Mouse (Mus musculus) neural tube, embryonic 14.5 days (tissue): ENCODE data around the gene Mgmt. TPM values are rescaled to one million over a fixed set of nuclear protein-coding genes. Genes with fewer than 3 reads are reported as not detected.

Experiments used
- ATAC-seq: fragments of 200-750 bp; cut with Nextera tagmentation; 2 replicates; pipeline ENCODE4 v1.8.0; 2017; ENCODE audit warnings: low read depth, mild to moderate bottlenecking, moderate TSS enrichment, moderate library complexity
- H3K27ac ChIP-seq: fragments of 300-500 bp; sonication (generic); 2 replicates; pipeline ENCODE4 v1.5.1; 2014; ENCODE audit warnings: low read depth, mild to moderate bottlenecking, control low read depth, low read length, moderate library complexity, mixed read lengths
- H3K27me3 ChIP-seq: fragments of 300-500 bp; sonication (generic); 2 replicates; pipeline ENCODE4 v1.6.1; 2014; ENCODE audit warnings: low read length; ENCODE audit not compliant: control insufficient read depth, insufficient read depth
- H3K36me3 ChIP-seq: fragments of 300-500 bp; sonication (generic); 2 replicates; pipeline ENCODE4 v1.6.1; 2014; ENCODE audit warnings: low read length, mixed read lengths; ENCODE audit not compliant: control insufficient read depth, insufficient read depth
- H3K4me1 ChIP-seq: fragments of 300-500 bp; sonication (generic); 2 replicates; pipeline ENCODE4 v1.6.1; 2014; ENCODE audit warnings: low read length; ENCODE audit not compliant: control insufficient read depth, insufficient read depth
- H3K4me2 ChIP-seq: fragments of 300-500 bp; sonication (generic); 2 replicates; pipeline ENCODE4 v1.6.1; 2014; ENCODE audit warnings: mild to moderate bottlenecking, low read depth, low read length, control low read depth
- H3K4me3 ChIP-seq: fragments of 300-500 bp; sonication (generic); 2 replicates; pipeline ENCODE4 v1.5.1; 2014; ENCODE audit warnings: low read depth, low read length, control low read depth, mixed read lengths
- H3K9ac ChIP-seq: fragments of 300-500 bp; sonication (generic); replicated peaks from 2 replicates; pipeline ENCODE4 v1.6.1; 2014; ENCODE audit warnings: low read depth, mild to moderate bottlenecking, control low read depth, low read length, mixed read lengths
- H3K9me3 ChIP-seq: fragments of 300-500 bp; sonication (generic); 2 replicates; pipeline ENCODE4 v1.6.1; 2016; ENCODE audit warnings: low read length; ENCODE audit not compliant: control insufficient read depth
- WGBS: fragments of 180-500 bp; shearing (Covaris S2); extraction: QIAGEN DNeasy Blood & Tissue Kit; methylation state at CpG from one replicate; pipeline ENCODE4 v1.1.7; 2014; 5-methylcytosine and 5-hydroxymethylcytosine counted together
- polyA plus RNA-seq: library from polyadenylated mRNA; unstranded; fragments of >200 nt; fragmentation: Nextera tagmentation; extraction: Ambion mirVana; gene quantifications from 2 replicates; pipeline ENCODE4 v1.2.1, GENCODE M21; 2014

The Mgmt gene
- polyA plus RNA-seq, 1 experiment from 2014 or later = 0.90 TPM

GRCm38 (mm10) chr7:136945697-136946096 is 51.3 kb downstream of the Mgmt start:
- ATAC-seq = no peak
- WGBS = 84% methylated on average over 10 of the region's 10 CpGs
- H3K9ac ChIP-seq = no peak overlapping the region

GRCm38 (mm10) chr7:136946131-136946530 is 51.7 kb downstream of the Mgmt start:
- Histone ChIP-seq H3K36me3 (no peaks in the 10 kb centered on the region), H3K27me3 (no peaks in the 10 kb centered on the region), H3K4me3 (no peak overlapping the region), H3K4me1 (no peaks in the 10 kb centered on the region), H3K4me2 (no peak overlapping the region), H3K27ac (no peak overlapping the region), H3K9me3 (no peaks in the 10 kb centered on the region), H3K9ac (no peak overlapping the region)
- no peak for ATAC-seq
- WGBS = 87% methylated on average over 9 of the region's 9 CpGs

More at GRCm38 (mm10) chr7:136945697-136946096, 51.3 kb downstream of the Mgmt start:
- Histone ChIP-seq H3K36me3 (no peaks in the 10 kb centered on the region), H3K4me2 (no peak overlapping the region), H3K4me3 (no peak overlapping the region), H3K4me1 (no peaks in the 10 kb centered on the region), H3K27me3 (no peaks in the 10 kb centered on the region), H3K9me3 (no peaks in the 10 kb centered on the region), H3K27ac (no peak overlapping the region)

- H3K27ac ChIP-seq = no peak overlapping the region
- H3K9me3 ChIP-seq = no peaks in the 10 kb centered on the region
- no peaks in the 10 kb centered on the region for H3K36me3 ChIP-seq
- H3K27me3 ChIP-seq = no peaks in the 10 kb centered on the region
- no peak for ATAC-seq
- 28% methylated on average over 6 of the region's 6 CpGs for WGBS
- no peak overlapping the region for H3K4me2 ChIP-seq
- H3K9ac ChIP-seq = no peak overlapping the region
- H3K4me3 ChIP-seq = no peak overlapping the region
- H3K4me1 ChIP-seq = 0 out of 2 replicates have a peak, but pooled peaks cover 2% of the 10 kb centered on the region
Observed at GRCm38 (mm10) chr7:136948275-136948810, 53.9 kb downstream of the Mgmt start.

GRCm38 (mm10) chr7:136952608-136953007 is 58.2 kb downstream of the Mgmt start:
- WGBS = 27% methylated on average over 7 of the region's 7 CpGs
- no peaks in the 10 kb centered on the region for H3K27me3 ChIP-seq
- no peaks in the 10 kb centered on the region for H3K36me3 ChIP-seq
- no peak overlapping the region for H3K4me2 ChIP-seq
- H3K4me1 ChIP-seq = 0 out of 2 replicates have a peak, but pooled peaks cover 5% of the 10 kb centered on the region
- no peaks in the 10 kb centered on the region for H3K9me3 ChIP-seq
- no peak overlapping the region for H3K27ac ChIP-seq
- no peak overlapping the region for H3K4me3 ChIP-seq
- H3K9ac ChIP-seq = no peak overlapping the region
- no peak for ATAC-seq

- H3K9ac ChIP-seq = no peak overlapping the region
- no peak overlapping the region for H3K4me2 ChIP-seq
- H3K36me3 ChIP-seq = no peaks in the 10 kb centered on the region
- H3K4me1 ChIP-seq = 0 out of 2 replicates have a peak, but pooled peaks cover 5% of the 10 kb centered on the region
- H3K27me3 ChIP-seq = no peaks in the 10 kb centered on the region
- H3K27ac ChIP-seq = no peak overlapping the region
- no peaks in the 10 kb centered on the region for H3K9me3 ChIP-seq
- WGBS = 32% methylated on average over 3 of the region's 3 CpGs
- no peak for ATAC-seq
- H3K4me3 ChIP-seq = no peak overlapping the region
Observed at GRCm38 (mm10) chr7:136953251-136953650, 58.8 kb downstream of the Mgmt start.

- WGBS = 93% methylated on average over 7 of the region's 7 CpGs
- no peaks in the 10 kb centered on the region for H3K27me3 ChIP-seq
- H3K36me3 ChIP-seq = no peaks in the 10 kb centered on the region
- no peaks in the 10 kb centered on the region; the same call in 1 of the 2 replicates for H3K4me1 ChIP-seq
- H3K9ac ChIP-seq = no peak overlapping the region
- H3K27ac ChIP-seq = no peak overlapping the region
- H3K9me3 ChIP-seq = no peaks in the 10 kb centered on the region
- H3K4me2 ChIP-seq = no peak overlapping the region
- ATAC-seq = no peak
- no peak overlapping the region for H3K4me3 ChIP-seq
Observed at GRCm38 (mm10) chr7:136972361-136972760, 77.9 kb downstream of the Mgmt start.

GRCm38 (mm10) chr7:136975001-136975400 is 80.6 kb downstream of the Mgmt start:
- no peaks in the 10 kb centered on the region; the same call in 1 of the 2 replicates for H3K4me1 ChIP-seq
- H3K4me3 ChIP-seq = no peak overlapping the region
- H3K4me2 ChIP-seq = no peak overlapping the region
- 94% methylated on average over 5 of the region's 5 CpGs for WGBS
- no peak overlapping the region for H3K9ac ChIP-seq
- no peaks in the 10 kb centered on the region for H3K36me3 ChIP-seq
- ATAC-seq = no peak
- H3K9me3 ChIP-seq = no peaks in the 10 kb centered on the region
- H3K27me3 ChIP-seq = no peaks in the 10 kb centered on the region
- H3K27ac ChIP-seq = no peak overlapping the region

- Histone ChIP-seq H3K27me3 (no peaks in the 10 kb centered on the region), H3K4me3 (no peak overlapping the region), H3K27ac (no peak overlapping the region), H3K9ac (no peak overlapping the region), H3K4me1 (0 out of 2 replicates have a peak, but pooled peaks cover 8% of the 10 kb centered on the region), H3K4me2 (no peak overlapping the region), H3K36me3 (no peaks in the 10 kb centered on the region), H3K9me3 (no peaks in the 10 kb centered on the region)
- WGBS = 79% methylated on average over 15 of the region's 15 CpGs
- no peak for ATAC-seq
Observed at GRCm38 (mm10) chr7:136997456-136997855, 103.0 kb downstream of the Mgmt start.

- Histone ChIP-seq H3K9ac (no peak overlapping the region), H3K9me3 (no peaks in the 10 kb centered on the region), H3K27me3 (no peaks in the 10 kb centered on the region), H3K4me1 (peaks cover 22% of the 10 kb centered on the region; the same call in 1 of the 2 replicates), H3K4me2 (no peak overlapping the region), H3K27ac (no peak overlapping the region), H3K36me3 (no peaks in the 10 kb centered on the region), H3K4me3 (no peak overlapping the region)
- ATAC-seq = no peak
- WGBS = 39% methylated on average over 11 of the region's 11 CpGs
Observed at GRCm38 (mm10) chr7:137000703-137001102, 106.3 kb downstream of the Mgmt start.
